Mouse (Mus musculus): ENCODE data around the gene Gna11.

The Gna11 gene

GRCm38 (mm10) chr10:81505016-81505664 is 39.9 kb downstream of the Gna11 start:
- no peak for DNase-seq (ENCODE audit: low spot score in 2 of 2)

DNA sequence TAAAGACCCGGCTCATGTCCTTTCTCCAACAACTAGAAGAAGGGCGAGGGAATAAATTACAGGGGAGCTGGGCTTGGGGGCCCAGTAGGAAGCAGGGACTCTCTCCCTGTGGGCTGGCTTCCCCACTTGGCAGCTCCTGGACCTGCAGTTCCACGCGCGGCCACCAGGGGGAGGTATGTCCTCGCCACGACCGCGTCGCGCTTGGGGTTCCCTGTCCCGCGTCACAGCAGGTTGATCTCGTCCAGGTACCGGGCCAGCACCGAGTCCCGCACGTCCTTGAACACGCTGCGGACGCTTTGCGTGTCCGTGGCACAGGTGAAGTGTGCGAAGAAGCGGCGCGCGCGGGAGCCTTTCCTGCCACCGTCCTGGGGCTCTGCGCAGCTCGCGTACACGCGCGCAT is 42.3 kb downstream of the Gna11 start:
- peak; percentile 71 to 95 for DNase-seq (ENCODE audit: low spot score in 2 of 2)

- DNase-seq (ENCODE audit: low spot score in 2 of 2), result no peak
Observed at GRCm38 (mm10) chr10:81501863-81502262, 43.1 kb downstream of the Gna11 start.

DNA sequence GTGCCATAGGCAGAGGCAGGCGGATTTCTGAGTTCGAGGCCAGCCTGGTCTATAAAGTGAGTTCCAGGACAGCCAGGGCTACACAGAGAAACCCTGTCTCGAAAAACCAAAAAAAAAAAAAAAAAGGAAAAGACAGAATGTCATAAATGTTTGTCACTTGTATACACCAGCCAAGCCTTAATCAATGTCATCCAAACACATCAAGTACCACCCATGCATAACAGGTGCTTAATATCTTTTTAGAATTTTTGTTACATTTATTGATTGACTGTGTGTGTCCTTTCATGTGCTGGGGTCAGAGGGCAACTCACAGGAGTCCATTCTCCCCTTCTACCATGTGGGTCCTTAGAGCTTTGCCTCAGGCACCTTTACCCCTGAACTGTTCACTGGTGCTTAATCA is 45.0 kb downstream of the Gna11 start, which contains the start of gene S1pr4:
TSS of gene S1pr4 (minus strand) at position 101 of the 400 bp plus-strand sequence.
- no peak for DNase-seq (ENCODE audit: low spot score in 2 of 2)

DNA sequence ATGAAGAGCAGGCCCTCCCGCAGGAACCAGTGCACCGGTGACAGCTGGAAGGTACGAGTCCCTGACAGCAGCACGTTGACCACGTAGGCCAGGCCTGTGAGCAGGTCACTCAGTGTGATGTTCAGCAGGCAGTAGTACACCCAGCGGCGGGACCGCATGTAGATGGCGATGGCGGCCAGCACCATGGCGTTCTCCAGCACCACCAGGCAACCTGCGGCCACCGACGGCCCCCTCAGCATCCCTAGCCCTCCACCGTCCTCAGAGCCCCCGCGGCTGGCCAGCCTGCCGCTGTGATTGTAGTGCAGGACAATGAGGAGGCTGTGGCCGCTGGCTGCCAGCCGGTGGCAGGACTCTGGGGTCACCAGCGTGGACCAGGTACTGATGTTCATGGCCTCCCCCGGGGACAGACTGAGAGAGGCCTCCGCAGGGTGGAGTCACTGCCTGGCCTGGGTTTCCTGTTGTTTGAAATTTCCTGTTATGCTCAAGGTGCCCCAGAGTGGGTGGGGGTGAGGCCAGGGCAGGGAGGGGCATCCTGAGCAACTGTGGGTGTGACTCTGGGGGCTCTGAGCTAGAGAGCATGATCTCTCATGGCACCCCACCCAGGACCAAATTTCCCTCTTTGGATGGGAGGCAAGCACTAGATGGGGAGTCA is 45.6 kb downstream of the Gna11 start:
- DNase-seq (ENCODE audit: low spot score in 2 of 2), result no peak

DNA sequence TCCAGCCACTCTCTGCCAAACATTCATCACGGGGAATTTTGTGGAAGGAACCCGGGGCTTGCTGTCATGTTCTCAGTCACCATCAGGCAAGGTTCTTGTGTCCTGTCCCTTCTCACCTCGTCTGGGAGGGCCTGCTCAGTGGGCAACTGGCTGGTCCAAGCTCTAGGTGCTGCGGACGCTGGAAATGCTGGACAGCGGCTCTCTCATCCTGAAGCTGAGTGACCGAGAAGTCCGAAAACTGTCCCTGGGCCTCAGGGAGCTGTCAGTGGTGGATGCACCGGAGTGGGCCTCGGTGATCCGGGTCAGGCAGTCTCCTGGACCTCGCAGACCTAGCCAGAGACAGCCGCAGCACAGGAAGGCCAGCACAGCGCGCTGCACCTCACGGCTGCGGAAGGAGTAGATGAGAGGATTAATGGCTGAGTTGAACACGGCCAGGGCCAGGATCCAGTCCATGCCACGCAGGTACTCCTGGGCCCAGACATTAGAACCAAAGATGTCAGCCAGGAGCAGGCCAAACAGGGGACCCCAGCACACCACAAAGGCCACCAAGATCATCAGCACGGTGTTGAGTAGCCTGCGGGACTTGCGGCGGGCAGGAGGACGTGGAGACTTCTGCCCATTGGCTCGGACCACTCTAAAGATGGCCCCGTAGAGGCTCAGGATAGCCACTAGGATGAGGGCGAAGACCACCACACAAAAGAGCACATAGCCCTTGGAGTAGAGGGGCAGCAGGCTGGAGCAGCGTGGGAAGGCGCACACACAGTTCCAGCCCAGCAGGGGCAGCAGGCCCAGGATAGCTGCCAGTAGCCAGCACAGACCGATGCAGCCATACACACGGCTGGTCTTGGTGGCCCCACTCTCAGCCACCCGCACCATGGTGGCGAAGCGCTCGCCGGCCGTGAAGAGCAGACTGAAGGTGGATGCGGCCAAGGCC is 46.4 kb downstream of the Gna11 start:
- DNase-seq (ENCODE audit: low spot score in 2 of 2), result no peak

- DNase-seq (ENCODE audit: low spot score in 2 of 2), result no peak
Observed at GRCm38 (mm10) chr10:81497401-81498270, 47.4 kb downstream of the Gna11 start.

- DNase-seq (ENCODE audit: low spot score in 2 of 2), result no peak
Observed at GRCm38 (mm10) chr10:81496969-81497368, 48.0 kb downstream of the Gna11 start.

DNA sequence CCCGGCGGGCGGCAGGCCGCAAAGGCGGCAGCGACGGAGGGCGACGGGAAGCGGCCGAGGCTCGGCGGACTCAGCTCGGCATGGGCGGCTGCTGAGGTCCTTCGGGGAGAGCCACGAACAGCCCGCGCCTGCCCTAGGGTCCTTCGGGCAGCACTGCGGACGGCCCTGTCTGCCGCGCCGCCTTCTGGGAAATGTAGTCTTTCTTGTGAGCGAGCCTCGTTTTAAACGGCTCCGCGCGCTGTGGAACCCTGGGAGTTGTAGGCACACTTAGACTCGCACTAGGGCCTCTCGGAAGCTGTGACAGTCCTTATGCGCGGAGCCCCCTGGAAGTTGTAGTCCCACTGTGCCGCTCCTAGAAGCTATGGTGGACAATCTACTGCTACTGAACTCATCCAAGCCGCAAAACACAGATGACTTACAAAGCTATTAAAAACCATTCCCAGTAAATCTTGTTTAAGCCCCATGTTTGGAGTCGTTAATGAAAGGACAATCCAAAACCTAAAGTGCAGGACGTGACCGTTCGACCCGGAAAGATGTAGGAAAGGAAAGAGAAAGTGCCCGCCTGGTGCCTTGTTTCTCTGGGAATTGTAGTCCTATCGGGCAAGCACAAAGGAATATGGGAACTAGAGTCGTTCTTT is 48.6 kb downstream of the Gna11 start, which contains the start of gene Ncln:
TSS of gene Ncln (minus strand) at position 129 of the 638 bp plus-strand sequence.
- peak; percentile 98 for DNase-seq (ENCODE audit: low spot score in 2 of 2)

DNA sequence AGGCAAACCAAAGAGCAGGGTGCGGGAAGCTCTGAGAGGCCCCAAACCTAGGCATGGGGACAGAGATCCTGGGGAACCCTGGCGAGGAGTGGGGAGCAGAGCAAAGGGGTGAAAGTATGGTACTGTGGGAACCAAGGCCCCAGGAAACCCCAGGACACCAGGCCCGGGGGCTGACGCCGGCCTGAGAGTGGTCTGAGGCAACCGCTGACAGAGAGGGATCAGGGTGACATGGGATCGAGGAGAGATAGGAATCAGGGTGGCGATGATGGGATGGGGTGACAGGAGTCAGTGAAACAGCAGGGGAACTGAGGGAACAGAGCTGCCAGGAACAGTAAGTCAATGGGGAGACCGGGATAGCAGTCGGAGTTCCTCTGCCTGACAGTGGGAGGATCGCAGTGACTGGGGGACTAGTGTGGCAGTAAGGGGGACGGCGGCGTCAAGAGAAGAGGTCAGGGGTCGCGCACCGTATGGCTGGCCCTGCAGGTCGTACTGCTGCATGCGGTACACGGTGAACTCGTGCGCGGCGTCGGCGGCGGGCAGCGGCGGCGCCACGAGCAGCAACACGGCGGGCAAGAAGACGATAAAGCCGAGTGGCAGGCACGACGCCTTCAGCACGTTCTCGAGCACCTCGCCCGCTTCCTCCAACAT is 49.2 kb downstream of the Gna11 start:
- DNase-seq (ENCODE audit: low spot score in 2 of 2), result no peak

- DNase-seq (ENCODE audit: low spot score in 2 of 2), result no peak
Observed at GRCm38 (mm10) chr10:81495151-81495550, 49.8 kb downstream of the Gna11 start.

- no peak for DNase-seq (ENCODE audit: low spot score in 2 of 2)
Observed at GRCm38 (mm10) chr10:81494260-81495041, 50.5 kb downstream of the Gna11 start.

GRCm38 (mm10) chr10:81493601-81494220 is 51.3 kb downstream of the Gna11 start:
- DNase-seq (ENCODE audit: low spot score in 2 of 2), result no peak

- no peak for DNase-seq (ENCODE audit: low spot score in 2 of 2)
Observed at GRCm38 (mm10) chr10:81492606-81493240, 52.3 kb downstream of the Gna11 start.

- DNase-seq (ENCODE audit: low spot score in 2 of 2), result no peak
Observed at GRCm38 (mm10) chr10:81491018-81491417, 54.0 kb downstream of the Gna11 start.

DNA sequence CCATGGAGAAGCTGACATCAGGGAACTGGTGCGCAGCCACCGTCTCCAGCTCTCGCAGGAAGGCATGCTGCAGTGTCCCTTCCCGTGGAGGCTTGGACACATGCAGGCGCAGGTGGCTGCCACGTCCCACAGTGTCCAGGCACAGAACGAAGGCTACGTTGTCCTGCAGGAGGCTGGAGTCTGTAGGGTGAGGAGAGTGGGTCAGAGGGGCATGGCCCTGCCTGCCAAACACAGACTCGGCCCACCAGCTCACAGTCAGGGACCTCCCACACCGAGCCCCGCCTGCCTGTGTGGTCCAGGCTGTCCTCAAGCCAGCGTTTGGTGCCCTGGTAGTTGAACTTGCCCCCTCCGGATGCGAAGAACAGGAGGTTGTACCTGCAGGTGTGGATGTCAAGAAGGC is 55.0 kb downstream of the Gna11 start:
- DNase-seq (ENCODE audit: low spot score in 2 of 2), result no peak

DNA sequence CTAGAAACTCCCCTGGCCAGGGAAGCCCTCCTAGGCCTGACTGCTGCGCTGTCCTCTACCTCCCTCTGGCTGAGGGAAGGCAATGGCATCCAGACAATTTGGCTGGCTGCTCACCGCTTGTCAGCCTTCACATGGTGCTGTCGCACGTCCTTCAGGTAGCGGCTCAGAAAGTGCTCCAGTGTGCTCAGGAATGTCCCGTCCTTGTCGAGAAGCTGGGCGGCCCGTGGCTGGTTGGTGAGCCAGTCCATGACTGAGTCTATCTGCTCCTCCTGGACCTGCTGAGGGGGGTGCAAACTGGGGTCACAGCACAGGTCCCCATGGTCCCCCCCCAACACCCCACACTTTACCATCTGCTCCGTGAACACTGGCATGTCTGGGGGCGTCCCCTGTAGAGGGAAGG is 56.9 kb downstream of the Gna11 start:
- DNase-seq (ENCODE audit: low spot score in 2 of 2), result no peak

DNA sequence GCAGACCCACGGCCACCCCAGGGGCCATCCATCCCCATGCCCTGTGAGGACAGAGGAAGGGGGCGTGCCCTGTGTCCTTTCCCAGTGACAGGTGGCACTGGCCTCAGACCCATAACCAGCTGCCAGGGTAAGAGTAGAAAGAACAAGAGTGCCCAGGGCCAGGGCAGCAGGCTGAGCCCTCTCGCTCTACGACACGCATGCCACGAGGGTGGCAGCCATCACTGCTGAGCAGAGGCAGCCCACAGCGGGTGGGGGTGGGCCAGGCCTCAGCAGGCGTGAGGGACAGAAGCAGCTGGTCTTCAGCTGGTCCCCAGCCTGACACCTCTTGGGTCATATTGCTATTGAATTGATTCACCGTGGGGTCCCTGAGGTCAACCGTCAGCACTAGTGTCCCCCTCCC is 58.5 kb downstream of the Gna11 start:
- DNase-seq (ENCODE audit: low spot score in 2 of 2), result no peak

All from urinary bladder, adult 18-20 months (tissue).